Mouse (Mus musculus) forebrain, embryonic 13.5 days (tissue): ENCODE results near the gene Kdm6b. TPM values are rescaled to one million over a fixed set of nuclear protein-coding genes. Genes with fewer than 3 reads are reported as not detected.

Experiments used
- ATAC-seq: fragments of 200-750 bp; cut with Nextera tagmentation; 2 replicates; pipeline ENCODE4 v1.8.0; 2017
- H3K27ac ChIP-seq: fragments of 300-500 bp; sonication (generic); 2 replicates; pipeline ENCODE4 v1.5.1; 2015; ENCODE audit warnings: inconsistent platforms, mild to moderate bottlenecking, moderate library complexity
- H3K27me3 ChIP-seq: fragments of 300-500 bp; sonication (generic); 2 replicates; pipeline ENCODE4 v1.6.1; 2015; ENCODE audit warnings: mild to moderate bottlenecking, inconsistent platforms
- H3K36me3 ChIP-seq: fragments of 300-500 bp; sonication (generic); 2 replicates; pipeline ENCODE4 v1.6.1; 2015; ENCODE audit warnings: mild to moderate bottlenecking, inconsistent platforms; ENCODE audit not compliant: poor library complexity, severe bottlenecking
- H3K4me1 ChIP-seq: fragments of 300-500 bp; sonication (generic); 2 replicates; pipeline ENCODE4 v1.6.1; 2015; ENCODE audit warnings: inconsistent platforms
- H3K4me2 ChIP-seq: fragments of 300-500 bp; sonication (generic); 2 replicates; pipeline ENCODE4 v1.6.1; 2015; ENCODE audit warnings: inconsistent platforms, mild to moderate bottlenecking, moderate library complexity
- H3K4me3 ChIP-seq: fragments of 300-500 bp; sonication (generic); 2 replicates; pipeline ENCODE4 v1.5.1; 2015; ENCODE audit warnings: mild to moderate bottlenecking, inconsistent platforms
- H3K9ac ChIP-seq: fragments of 300-500 bp; sonication (generic); 2 replicates; pipeline ENCODE4 v1.6.1; 2015; ENCODE audit warnings: mild to moderate bottlenecking, inconsistent platforms
- H3K9me3 ChIP-seq: fragments of 300-500 bp; sonication (generic); replicated peaks from 2 replicates; pipeline ENCODE4 v1.6.1; 2016; ENCODE audit warnings: inconsistent platforms
- WGBS: fragments of 180-500 bp; shearing (Covaris S2); methylation state at CpG from one replicate; pipeline ENCODE4 v1.1.7; 2015; 5-methylcytosine and 5-hydroxymethylcytosine counted together
- polyA plus RNA-seq: library from polyadenylated mRNA; unstranded; fragments of >200 nt; fragmentation: Nextera tagmentation; extraction: Ambion mirVana; gene quantifications from 2 replicates; pipeline ENCODE4 v1.2.1, GENCODE M21; 2015

The Kdm6b gene
- polyA plus RNA-seq, 1 experiment from 2014 or later, result 59.3 TPM

- WGBS, result under 1% methylated on average over 39 of the region's 39 CpGs
- peak; percentile 37 for ATAC-seq
- Histone ChIP-seq H3K36me3 (peaks cover 7% of the 10 kb centered on the region), H3K27me3 (peaks cover 27% of the 10 kb centered on the region), H3K4me2 (peak overlapping the region; percentile 99), H3K4me3 (peak overlapping the region; percentile 79), H3K4me1 (peaks cover 73% of the 10 kb centered on the region), H3K27ac (peak overlapping the region; percentile 99), H3K9ac (peak overlapping the region; percentile 72), H3K9me3 (no peaks in the 10 kb centered on the region)
Observed at GRCm38 (mm10) chr11:69417449-69418384, 4.2 kb upstream of the Kdm6b start.

- H3K4me2 ChIP-seq, result peak overlapping the region; percentile 99
Observed at GRCm38 (mm10) chr11:69416921-69417448, 3.5 kb upstream of the Kdm6b start.

GRCm38 (mm10) chr11:69416509-69416908 is 3.0 kb upstream of the Kdm6b start:
- 0% methylated on average over 4 of the region's 4 CpGs for WGBS
- peaks cover 15% of the 10 kb centered on the region for H3K27me3 ChIP-seq

More at GRCm38 (mm10) chr11:69416921-69417448, 3.5 kb upstream of the Kdm6b start:
- H3K27ac ChIP-seq, result peak overlapping the region; percentile 99
- H3K9ac ChIP-seq, result peak overlapping the region; percentile 72
- no peak for ATAC-seq
- peaks cover 15% of the 10 kb centered on the region for H3K36me3 ChIP-seq
- peaks cover 20% of the 10 kb centered on the region for H3K27me3 ChIP-seq
- peaks cover 81% of the 10 kb centered on the region for H3K4me1 ChIP-seq
- no peaks in the 10 kb centered on the region for H3K9me3 ChIP-seq
- peak overlapping the region; percentile 79 for H3K4me3 ChIP-seq
- 2% methylated on average over 8 of the region's 8 CpGs for WGBS

GRCm38 (mm10) chr11:69415668-69416451 is 2.4 kb upstream of the Kdm6b start:
- H3K27me3 ChIP-seq, result peaks cover 8% of the 10 kb centered on the region
- peaks cover 17% of the 10 kb centered on the region for H3K36me3 ChIP-seq
- 1% methylated on average over 17 of the region's 25 CpGs for WGBS
- H3K9ac ChIP-seq, result peak overlapping the region; percentile 97
- peak overlapping the region; percentile 99 for H3K27ac ChIP-seq
- H3K9me3 ChIP-seq, result no peaks in the 10 kb centered on the region
- H3K4me1 ChIP-seq, result peaks cover 78% of the 10 kb centered on the region
- peak overlapping the region; percentile 99 for H3K4me2 ChIP-seq
- peak overlapping the region; percentile 79 for H3K4me3 ChIP-seq
- no peak for ATAC-seq

More at GRCm38 (mm10) chr11:69416509-69416908, 3.0 kb upstream of the Kdm6b start:
- Histone ChIP-seq H3K9ac (peak overlapping the region; percentile 72; the same call in 1 of the 2 replicates), H3K4me3 (peak overlapping the region; percentile 79), H3K27ac (peak overlapping the region; percentile 99), H3K36me3 (peaks cover 17% of the 10 kb centered on the region), H3K4me2 (peak overlapping the region; percentile 99), H3K4me1 (peaks cover 83% of the 10 kb centered on the region), H3K9me3 (no peaks in the 10 kb centered on the region)
- ATAC-seq, result no peak

GRCm38 (mm10) chr11:69415327-69415667 is 1.8 kb upstream of the Kdm6b start:
- ATAC-seq, result peak; percentile 4; the same call in 1 of the 2 replicates
- H3K27ac ChIP-seq, result peak overlapping the region; percentile 99

GRCm38 (mm10) chr11:69414421-69415326 is 1.2 kb upstream of the Kdm6b start:
- H3K4me1 ChIP-seq, result peaks cover 66% of the 10 kb centered on the region
- ATAC-seq, result no peak
- H3K4me3 ChIP-seq, result peak overlapping the region; percentile 79
- peak overlapping the region; percentile 99 for H3K27ac ChIP-seq
- peak overlapping the region; percentile 99 for H3K4me2 ChIP-seq
- no peaks in the 10 kb centered on the region for H3K9me3 ChIP-seq
- 16% methylated on average over 4 of the region's 4 CpGs for WGBS
- H3K9ac ChIP-seq, result peak overlapping the region; percentile 97
- H3K27me3 ChIP-seq, result no peaks in the 10 kb centered on the region
- H3K36me3 ChIP-seq, result peaks cover 17% of the 10 kb centered on the region

More at GRCm38 (mm10) chr11:69415327-69415667, 1.8 kb upstream of the Kdm6b start:
- Histone ChIP-seq H3K9me3 (no peaks in the 10 kb centered on the region), H3K36me3 (peaks cover 17% of the 10 kb centered on the region), H3K4me2 (peak overlapping the region; percentile 99), H3K9ac (peak overlapping the region; percentile 97), H3K27me3 (0 out of 2 replicates have a peak, but pooled peaks cover 3% of the 10 kb centered on the region), H3K4me3 (peak overlapping the region; percentile 79), H3K4me1 (peaks cover 72% of the 10 kb centered on the region)
- WGBS, result 0% methylated on average over 3 of the region's 3 CpGs

- peak overlapping the region; percentile 99 for H3K27ac ChIP-seq
- peak overlapping the region; percentile 79 for H3K4me3 ChIP-seq
- H3K9ac ChIP-seq, result peak overlapping the region; percentile 97
- H3K4me1 ChIP-seq, result peaks cover 63% of the 10 kb centered on the region
- peaks cover 23% of the 10 kb centered on the region for H3K36me3 ChIP-seq
- peak overlapping the region; percentile 99 for H3K4me2 ChIP-seq
- 64% methylated on average over 7 of the region's 7 CpGs for WGBS
- H3K27me3 ChIP-seq, result no peaks in the 10 kb centered on the region
- no peaks in the 10 kb centered on the region for H3K9me3 ChIP-seq
- no peak for ATAC-seq
Observed at GRCm38 (mm10) chr11:69412548-69412947, 927 bp downstream of the Kdm6b start.

GRCm38 (mm10) chr11:69411538-69412203 is 1.8 kb downstream of the Kdm6b start:
- H3K27ac ChIP-seq, result peak overlapping the region; percentile 99
- peak overlapping the region; percentile 79 for H3K4me3 ChIP-seq
- peaks cover 32% of the 10 kb centered on the region for H3K36me3 ChIP-seq
- under 1% methylated on average over 37 of the region's 39 CpGs for WGBS
- no peak for ATAC-seq
- H3K9ac ChIP-seq, result peak overlapping the region; percentile 97
- peak overlapping the region; percentile 99 for H3K4me2 ChIP-seq
- H3K9me3 ChIP-seq, result no peaks in the 10 kb centered on the region
- no peaks in the 10 kb centered on the region for H3K27me3 ChIP-seq
- peaks cover 56% of the 10 kb centered on the region for H3K4me1 ChIP-seq

- H3K27ac ChIP-seq, result peak overlapping the region; percentile 99
- H3K9me3 ChIP-seq, result no peaks in the 10 kb centered on the region
- H3K36me3 ChIP-seq, result peaks cover 38% of the 10 kb centered on the region
- under 1% methylated on average over 26 of the region's 26 CpGs for WGBS
- no peaks in the 10 kb centered on the region for H3K27me3 ChIP-seq
- peak overlapping the region; percentile 97 for H3K9ac ChIP-seq
- peak; percentile 48 for ATAC-seq
- peak overlapping the region; percentile 79 for H3K4me3 ChIP-seq
- peak overlapping the region; percentile 99 for H3K4me2 ChIP-seq
- H3K4me1 ChIP-seq, result peaks cover 54% of the 10 kb centered on the region
Observed at GRCm38 (mm10) chr11:69411073-69411535, 2.4 kb downstream of the Kdm6b start.

- Histone ChIP-seq H3K9me3 (no peaks in the 10 kb centered on the region), H3K4me1 (peaks cover 54% of the 10 kb centered on the region), H3K36me3 (peaks cover 44% of the 10 kb centered on the region), H3K27ac (peak overlapping the region; percentile 99), H3K4me2 (peak overlapping the region; percentile 99), H3K27me3 (no peaks in the 10 kb centered on the region), H3K4me3 (peak overlapping the region; percentile 79), H3K9ac (peak overlapping the region; percentile 97)
- WGBS, result under 1% methylated on average over 41 of the region's 41 CpGs
- ATAC-seq, result peak; percentile 5
Observed at GRCm38 (mm10) chr11:69410310-69411072, 3.0 kb downstream of the Kdm6b start.
